Mouse (Mus musculus): Measurements from ENCODE around the gene Pard6b. TPM values are rescaled to one million over a fixed set of nuclear protein-coding genes. Genes with fewer than 3 reads are reported as not detected.
A peak's percentile ranks its signal among the peaks of the same experiment; 100 is the strongest.

Pard6b gene
- polyA plus RNA-seq, 1 experiment from 2014 or later = 12.7 TPM

DNA sequence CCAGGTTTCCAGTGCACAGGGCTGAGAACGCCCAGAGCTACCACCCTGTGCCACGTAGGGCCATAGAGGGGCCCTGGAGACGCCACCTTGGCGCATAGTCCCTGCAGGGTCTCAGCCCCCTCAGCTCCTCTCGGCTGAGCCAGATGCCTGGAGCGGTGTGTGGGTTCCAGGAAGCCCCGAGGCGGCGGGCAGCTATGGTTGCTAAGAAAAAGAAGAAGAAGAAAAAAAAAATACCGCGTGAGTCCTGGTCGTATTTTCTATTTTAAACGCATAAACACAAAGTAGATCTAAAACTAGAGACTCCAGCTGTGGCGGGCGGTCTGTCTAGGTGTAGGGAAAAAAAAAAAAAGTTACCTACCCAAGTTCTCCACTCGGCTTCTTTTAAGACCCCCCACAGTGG, 37.2 kb downstream of the Pard6b start:
- 44% methylated on average over 16 of the region's 16 CpGs for WGBS
- H3K4me3 ChIP-seq (replicated peaks) = 0 out of 2 replicates have a peak overlapping the region, but pooled peaks have one; percentile 2
- no peak overlapping the region for H3K27ac ChIP-seq
- peaks cover 22% of the 10 kb centered on the region for H3K4me1 ChIP-seq
- no peak overlapping the region for H3K9ac ChIP-seq
- H3K4me2 ChIP-seq = peak overlapping the region; percentile 87
- no peaks in the 10 kb centered on the region for H3K27me3 ChIP-seq (replicated peaks)
- H3K36me3 ChIP-seq = no peaks in the 10 kb centered on the region
- H3K9me3 ChIP-seq = no peaks in the 10 kb centered on the region
- ATAC-seq (ENCODE audit: insufficient read depth, low FRiP score, low read depth) = no peak

DNA sequence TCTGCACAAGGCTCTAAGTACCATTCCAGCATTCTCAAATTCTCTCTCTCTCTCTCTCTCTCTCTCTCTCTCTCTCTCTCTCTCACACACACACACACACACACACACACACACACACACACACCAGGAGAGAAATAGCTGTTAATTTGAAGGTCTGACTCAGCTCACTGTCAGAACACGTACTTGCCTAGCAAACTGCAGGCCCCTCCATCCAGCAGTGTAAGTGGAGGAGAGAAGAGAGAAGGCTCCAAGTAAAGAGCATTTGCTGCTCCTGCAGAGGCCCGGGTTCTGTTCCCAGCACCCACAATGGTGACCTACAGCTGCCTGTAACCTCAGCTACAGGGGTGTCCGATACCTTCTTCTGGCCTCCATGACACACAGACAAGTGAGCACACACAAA, 37.7 kb downstream of the Pard6b start:
- ATAC-seq (ENCODE audit: insufficient read depth, low FRiP score, low read depth) = no peak
- WGBS = 76% methylated on average over 3 of the region's 3 CpGs

DNA sequence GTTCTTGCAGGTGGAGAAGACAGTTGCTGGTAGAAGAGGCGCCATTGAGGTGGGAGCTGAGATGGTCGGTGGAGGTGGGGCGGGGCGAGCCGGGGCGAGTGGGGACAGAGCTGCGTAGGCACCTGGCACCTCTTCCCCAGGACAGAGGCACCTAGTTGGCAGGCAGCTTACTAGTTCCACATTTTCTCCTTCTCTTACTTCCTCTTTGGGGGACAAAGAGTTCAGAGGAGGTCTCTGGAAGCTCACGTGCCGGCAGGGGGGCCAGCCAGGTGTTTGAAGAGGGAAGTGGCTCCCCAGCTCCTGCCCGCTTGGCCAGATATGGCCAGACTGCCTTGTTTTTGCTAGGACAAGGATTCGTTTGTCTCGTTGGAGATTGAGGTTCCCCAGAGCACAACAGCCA, 38.3 kb downstream of the Pard6b start:
- 65% methylated on average over 12 of the region's 12 CpGs for WGBS
- ATAC-seq (ENCODE audit: insufficient read depth, low FRiP score, low read depth) = no peak
- Histone ChIP-seq H3K27ac (no peak overlapping the region), H3K4me1 (peaks cover 22% of the 10 kb centered on the region), H3K4me3 (replicated peaks) (no peak overlapping the region), H3K9ac (no peak overlapping the region), H3K4me2 (no peak overlapping the region), H3K9me3 (no peaks in the 10 kb centered on the region), H3K36me3 (no peaks in the 10 kb centered on the region), H3K27me3 (replicated peaks) (no peaks in the 10 kb centered on the region)

More for the DNA sequence above, 37.7 kb downstream of the Pard6b start:
- Histone ChIP-seq H3K4me2 (no peak overlapping the region), H3K4me1 (peaks cover 22% of the 10 kb centered on the region), H3K4me3 (replicated peaks) (no peak overlapping the region), H3K27me3 (replicated peaks) (no peaks in the 10 kb centered on the region), H3K9ac (no peak overlapping the region), H3K36me3 (no peaks in the 10 kb centered on the region), H3K27ac (no peak overlapping the region), H3K9me3 (no peaks in the 10 kb centered on the region)

DNA sequence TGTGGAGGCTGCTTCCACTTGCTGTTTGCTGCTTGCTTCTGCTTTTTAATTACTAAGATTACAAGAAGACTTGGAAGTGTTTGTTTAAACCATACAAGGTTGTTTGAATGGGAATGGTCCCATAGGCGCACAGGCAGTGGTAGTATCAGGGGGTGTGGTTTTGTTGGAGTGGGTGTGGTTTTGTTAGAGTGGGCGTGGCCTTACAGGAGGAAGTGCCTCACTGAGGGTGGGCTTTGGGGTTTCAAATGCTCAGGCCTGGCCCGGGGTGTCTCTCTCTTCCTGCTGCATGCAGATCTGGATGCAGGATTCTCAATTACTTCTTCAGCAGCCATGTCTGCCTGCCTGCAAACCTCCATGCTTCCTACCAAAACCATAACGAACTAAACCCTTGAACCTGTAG, 40.1 kb downstream of the Pard6b start:
- Histone ChIP-seq H3K36me3 (no peaks in the 10 kb centered on the region), H3K4me2 (no peak overlapping the region), H3K9me3 (no peaks in the 10 kb centered on the region), H3K4me3 (replicated peaks) (no peak overlapping the region), H3K27me3 (replicated peaks) (no peaks in the 10 kb centered on the region), H3K9ac (no peak overlapping the region), H3K27ac (no peak overlapping the region), H3K4me1 (peaks cover 10% of the 10 kb centered on the region)
- ATAC-seq (ENCODE audit: insufficient read depth, low FRiP score, low read depth) = no peak
- 78% methylated on average over 4 of the region's 4 CpGs for WGBS

DNA sequence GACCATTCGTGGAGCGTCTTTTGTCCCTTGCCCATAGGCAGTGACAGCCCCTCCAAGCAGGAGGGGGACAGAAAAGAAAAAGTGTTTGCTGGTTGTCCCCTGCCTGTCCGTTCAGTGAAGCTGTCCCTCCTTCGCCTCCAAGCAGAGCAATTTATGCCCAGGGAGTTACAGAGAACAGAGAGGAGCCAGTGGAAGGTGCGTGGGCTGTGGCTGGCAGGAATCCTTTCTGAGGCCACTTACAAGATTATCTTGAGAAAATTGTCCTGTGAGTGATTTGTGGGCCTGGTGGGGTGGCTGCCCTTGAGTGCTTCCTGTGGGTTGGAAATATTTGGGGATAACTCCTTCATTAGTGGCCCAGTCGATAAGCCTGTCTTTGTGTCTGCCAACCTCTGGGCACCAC, 42.8 kb downstream of the Pard6b start:
- no peak overlapping the region for H3K9ac ChIP-seq
- H3K4me1 ChIP-seq = peaks cover 9% of the 10 kb centered on the region
- no peak overlapping the region for H3K4me2 ChIP-seq
- no peaks in the 10 kb centered on the region for H3K36me3 ChIP-seq
- no peaks in the 10 kb centered on the region for H3K27me3 ChIP-seq (replicated peaks)
- WGBS = 77% methylated on average over 6 of the region's 6 CpGs
- no peak for ATAC-seq (ENCODE audit: insufficient read depth, low FRiP score, low read depth)
- H3K9me3 ChIP-seq = no peaks in the 10 kb centered on the region
- no peak overlapping the region for H3K4me3 ChIP-seq (replicated peaks)
- no peak overlapping the region for H3K27ac ChIP-seq

DNA sequence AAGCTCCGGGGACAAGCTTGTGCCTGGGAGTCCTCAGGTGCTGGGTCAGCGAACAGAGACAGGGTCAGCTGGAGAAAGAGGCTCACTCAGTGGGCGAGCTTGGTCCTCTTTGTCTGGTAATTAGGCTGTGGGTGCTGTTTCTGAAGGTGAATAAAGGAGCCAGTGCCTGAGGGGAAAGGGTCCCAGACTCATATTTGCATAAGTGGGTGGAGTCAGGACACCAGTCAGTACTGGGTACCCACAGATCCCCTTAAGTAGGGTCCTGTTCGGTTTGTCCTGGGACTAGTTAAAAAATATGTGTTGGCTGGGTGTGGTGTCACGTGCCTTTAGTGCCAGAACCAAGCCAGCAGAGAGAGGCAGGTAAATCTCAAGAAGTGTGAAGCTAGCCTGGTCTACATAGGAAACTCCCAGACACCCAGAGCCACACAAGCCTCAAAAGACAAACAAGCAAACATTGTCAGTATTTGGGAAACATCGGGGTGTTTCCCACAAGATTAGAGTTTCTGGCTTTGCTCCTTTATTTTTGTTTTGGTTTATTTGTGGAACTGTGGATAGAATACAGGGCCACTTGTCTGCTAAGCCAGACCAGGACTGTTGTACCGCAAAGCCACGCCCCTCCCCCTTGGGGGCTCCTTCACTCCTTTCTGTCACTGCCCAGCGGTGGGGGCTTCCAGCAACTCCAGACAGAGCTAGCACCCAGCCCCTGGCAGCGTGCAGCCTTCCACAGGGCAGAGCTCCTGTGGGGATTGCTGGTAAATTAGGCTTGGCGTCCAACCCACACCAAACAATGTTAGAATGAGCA, 44.7 kb downstream of the Pard6b start:
- no peak for ATAC-seq (ENCODE audit: insufficient read depth, low FRiP score, low read depth)
- Histone ChIP-seq H3K4me1 (peaks cover 12% of the 10 kb centered on the region), H3K36me3 (no peaks in the 10 kb centered on the region), H3K9ac (no peak overlapping the region), H3K4me2 (no peak overlapping the region), H3K27ac (no peak overlapping the region), H3K4me3 (replicated peaks) (no peak overlapping the region), H3K27me3 (replicated peaks) (no peaks in the 10 kb centered on the region), H3K9me3 (no peaks in the 10 kb centered on the region)
- WGBS = 46% methylated on average over 11 of the region's 11 CpGs

DNA sequence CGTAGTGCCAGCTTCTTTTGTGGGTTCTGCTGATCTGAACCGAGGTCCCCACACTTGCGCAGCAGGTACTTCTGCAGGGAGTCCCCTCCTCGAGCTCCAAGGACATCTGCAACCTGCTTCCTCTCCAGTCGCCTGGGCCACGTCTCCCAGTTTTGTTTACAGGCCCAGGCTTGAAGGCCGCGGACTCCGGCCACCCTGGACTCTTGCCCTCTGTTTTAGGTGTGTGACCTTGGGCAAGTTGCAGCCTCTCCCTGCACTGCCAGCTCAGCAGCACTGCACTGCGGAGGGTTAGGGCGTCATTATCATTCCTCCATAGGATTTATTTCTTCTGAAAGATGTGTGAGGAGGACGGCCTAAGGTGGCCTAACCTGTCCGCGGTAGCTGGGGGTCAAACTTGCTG, 47.0 kb downstream of the Pard6b start:
- H3K4me1 ChIP-seq = peaks cover 12% of the 10 kb centered on the region
- WGBS = 71% methylated on average over 14 of the region's 14 CpGs
- no peaks in the 10 kb centered on the region for H3K36me3 ChIP-seq
- ATAC-seq (ENCODE audit: insufficient read depth, low FRiP score, low read depth) = no peak
- no peaks in the 10 kb centered on the region for H3K9me3 ChIP-seq
- H3K4me2 ChIP-seq = no peak overlapping the region
- no peak overlapping the region for H3K9ac ChIP-seq
- no peak overlapping the region for H3K4me3 ChIP-seq (replicated peaks)
- H3K27ac ChIP-seq = peak overlapping the region; percentile 54
- no peaks in the 10 kb centered on the region for H3K27me3 ChIP-seq (replicated peaks)

DNA sequence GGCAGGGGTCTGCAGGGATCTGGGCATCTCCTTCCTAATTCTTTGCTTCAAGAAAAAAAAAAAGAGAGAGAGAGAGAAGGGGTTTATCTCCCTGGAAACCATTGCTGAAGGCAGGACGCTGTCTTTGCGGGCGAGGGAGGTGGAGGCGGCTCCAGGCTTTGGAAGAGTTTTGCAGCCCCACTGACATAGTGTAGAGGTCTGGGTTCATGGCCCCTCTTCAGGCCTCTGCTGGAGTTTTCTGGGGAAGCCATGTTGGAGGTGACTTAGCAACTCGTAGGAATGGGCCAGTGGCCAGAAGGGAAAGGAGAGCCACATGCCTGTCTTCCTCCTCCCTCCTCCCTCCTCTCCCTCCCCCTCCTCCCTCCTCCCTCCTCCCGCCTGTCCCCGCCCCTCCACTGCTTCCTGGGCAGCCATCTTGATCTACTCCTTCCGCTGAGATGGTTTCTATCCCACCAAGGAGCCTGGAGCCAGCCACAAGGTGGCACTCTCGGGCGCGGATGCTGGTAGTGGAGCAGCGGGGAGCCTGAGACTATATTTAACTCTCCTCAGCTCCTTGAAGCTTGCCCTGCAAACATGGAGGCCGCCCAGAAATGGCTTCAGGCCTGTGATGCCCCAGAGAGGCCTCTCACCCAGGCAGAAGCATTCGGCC, 47.5 kb downstream of the Pard6b start:
- Histone ChIP-seq H3K36me3 (no peaks in the 10 kb centered on the region), H3K4me2 (peak overlapping the region; percentile 37; the same call in 1 of the 2 replicates)
- WGBS = 24% methylated on average over 13 of the region's 14 CpGs

DNA sequence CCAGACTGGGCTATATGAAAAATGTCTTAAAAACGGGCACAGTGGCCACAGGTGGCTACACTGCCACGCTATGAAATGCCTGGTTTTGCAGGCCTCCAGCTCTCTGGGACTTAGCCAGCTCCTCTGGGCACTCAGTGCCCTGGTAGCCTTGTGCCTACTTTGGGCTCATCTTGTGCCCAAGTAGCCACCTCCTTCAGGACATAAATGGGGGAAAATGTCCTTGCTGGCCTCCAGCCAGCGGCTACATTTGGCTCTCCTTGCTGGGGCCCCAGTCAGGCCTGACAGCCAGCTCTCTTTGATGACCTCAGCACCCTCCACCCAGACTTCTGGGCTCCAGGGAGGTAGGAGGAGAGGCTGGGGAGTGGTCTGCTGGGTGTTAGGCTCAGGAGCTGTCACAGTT, 49.2 kb downstream of the Pard6b start:
- no peak overlapping the region for H3K9ac ChIP-seq
- ATAC-seq (ENCODE audit: insufficient read depth, low FRiP score, low read depth) = no peak
- peaks cover 12% of the 10 kb centered on the region for H3K4me1 ChIP-seq
- no peak overlapping the region for H3K4me2 ChIP-seq
- H3K4me3 ChIP-seq (replicated peaks) = no peak overlapping the region
- no peaks in the 10 kb centered on the region for H3K36me3 ChIP-seq
- 63% methylated on average over 3 of the region's 3 CpGs for WGBS
- no peaks in the 10 kb centered on the region for H3K9me3 ChIP-seq
- no peaks in the 10 kb centered on the region for H3K27me3 ChIP-seq (replicated peaks)
- no peak overlapping the region for H3K27ac ChIP-seq

More for the DNA sequence above, 47.5 kb downstream of the Pard6b start:
- Histone ChIP-seq H3K9ac (no peak overlapping the region), H3K27me3 (replicated peaks) (no peaks in the 10 kb centered on the region), H3K9me3 (no peaks in the 10 kb centered on the region), H3K27ac (peak overlapping the region; percentile 67), H3K4me1 (peaks cover 12% of the 10 kb centered on the region), H3K4me3 (replicated peaks) (no peak overlapping the region)
- ATAC-seq (ENCODE audit: insufficient read depth, low FRiP score, low read depth) = peak; percentile 85

DNA sequence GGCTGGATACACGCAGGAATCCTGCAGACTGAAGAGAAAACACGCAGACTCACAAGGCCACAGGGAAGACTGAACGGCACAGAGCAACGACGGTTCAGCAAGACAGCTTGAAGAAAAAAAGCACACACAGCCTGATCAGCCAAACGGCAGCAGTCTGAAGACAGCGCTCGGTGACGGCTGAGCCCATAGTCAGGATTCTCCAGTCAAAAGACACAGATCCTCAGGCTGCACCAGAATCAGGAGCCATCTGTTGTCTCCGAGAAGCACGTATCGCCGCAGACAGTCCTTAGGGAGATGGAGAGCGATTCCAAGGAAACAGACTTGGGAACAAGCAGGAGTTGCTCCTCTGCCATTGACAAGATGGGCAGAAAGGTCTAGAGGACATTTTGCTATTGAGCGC, 56.4 kb downstream of the Pard6b start:
- no peaks in the 10 kb centered on the region for H3K27me3 ChIP-seq (replicated peaks)
- no peaks in the 10 kb centered on the region for H3K9me3 ChIP-seq
- ATAC-seq (ENCODE audit: insufficient read depth, low FRiP score, low read depth) = no peak
- no peak overlapping the region for H3K27ac ChIP-seq
- no peak overlapping the region for H3K9ac ChIP-seq
- 75% methylated on average over 15 of the region's 15 CpGs for WGBS
- no peaks in the 10 kb centered on the region for H3K4me1 ChIP-seq
- H3K4me3 ChIP-seq (replicated peaks) = no peak overlapping the region
- no peak overlapping the region for H3K4me2 ChIP-seq
- no peaks in the 10 kb centered on the region for H3K36me3 ChIP-seq

DNA sequence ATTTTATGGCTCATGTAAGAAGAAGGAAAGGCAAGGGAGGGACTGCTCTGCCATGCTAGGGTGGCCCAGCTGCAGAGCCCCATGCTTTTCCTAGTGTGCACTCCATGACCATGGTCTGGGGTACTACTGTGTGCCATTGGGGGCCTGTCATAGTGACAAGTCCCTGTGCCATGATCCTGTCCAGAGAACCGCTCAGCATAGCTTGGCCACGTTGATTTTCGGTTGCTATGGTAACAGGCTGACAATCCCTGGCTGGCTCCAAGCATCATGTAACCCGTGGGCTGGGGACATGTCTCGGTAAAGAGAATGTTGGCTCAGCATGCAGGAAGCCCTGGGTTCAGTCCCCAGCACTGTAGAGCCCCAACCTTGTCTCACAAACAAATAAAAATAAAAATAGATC, 63.0 kb downstream of the Pard6b start:
- no peak overlapping the region for H3K27ac ChIP-seq

DNA sequence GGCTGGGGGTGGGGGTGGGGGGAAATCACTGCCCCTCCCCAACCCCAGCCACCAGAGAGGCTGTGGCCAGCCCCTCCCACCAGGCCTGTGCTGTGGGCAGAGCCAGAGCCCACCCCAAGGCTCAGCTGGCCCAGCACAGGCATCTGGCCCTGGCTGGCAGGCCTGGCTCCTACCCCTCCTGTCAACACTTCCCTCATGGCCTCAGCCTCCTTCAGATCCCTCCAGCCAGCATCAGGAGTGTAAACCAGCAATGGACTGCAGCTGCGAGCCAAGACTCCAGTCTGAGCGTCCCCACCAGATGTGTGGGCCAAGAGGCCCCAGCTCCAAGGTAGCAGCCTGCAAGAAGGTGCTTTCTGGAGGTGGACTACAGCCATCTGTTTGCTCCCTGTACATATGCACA, 64.6 kb downstream of the Pard6b start:
- no peaks in the 10 kb centered on the region for H3K9me3 ChIP-seq
- peak overlapping the region; percentile 35 for H3K27ac ChIP-seq
- H3K27me3 ChIP-seq (replicated peaks) = no peaks in the 10 kb centered on the region
- peak; percentile 16; the same call in 1 of the 2 replicates for ATAC-seq (ENCODE audit: insufficient read depth, low FRiP score, low read depth)
- no peak overlapping the region for H3K9ac ChIP-seq
- no peaks in the 10 kb centered on the region for H3K36me3 ChIP-seq
- peaks cover 11% of the 10 kb centered on the region; the same call in 1 of the 2 replicates for H3K4me1 ChIP-seq
- H3K4me2 ChIP-seq = no peak overlapping the region
- H3K4me3 ChIP-seq (replicated peaks) = no peak overlapping the region
- WGBS = 61% methylated on average over 2 of the region's 2 CpGs

More for the DNA sequence above, 63.0 kb downstream of the Pard6b start:
- no peak overlapping the region for H3K9ac ChIP-seq
- H3K36me3 ChIP-seq = no peaks in the 10 kb centered on the region
- no peak for ATAC-seq (ENCODE audit: insufficient read depth, low FRiP score, low read depth)
- 47% methylated on average over 5 of the region's 5 CpGs for WGBS
- no peaks in the 10 kb centered on the region for H3K27me3 ChIP-seq (replicated peaks)
- H3K4me2 ChIP-seq = no peak overlapping the region
- H3K4me1 ChIP-seq = peaks cover 11% of the 10 kb centered on the region; the same call in 1 of the 2 replicates
- no peaks in the 10 kb centered on the region for H3K9me3 ChIP-seq
- no peak overlapping the region for H3K4me3 ChIP-seq (replicated peaks)

Measured in stomach, embryonic 15.5 days (tissue).